Mouse (Mus musculus): ENCODE data around the gene Ddx52. TPM values are rescaled to one million over a fixed set of nuclear protein-coding genes. Genes with fewer than 3 reads are reported as not detected.

Ddx52 gene
- polyA plus RNA-seq, 2 experiments from 2014 or later, result 88.7 to 90.2 TPM

Other genes starting within 250 kb of the Ddx52 start
- not detected for gene Wfdc17, start 238.1 kb upstream of the Ddx52 start, polyA plus RNA-seq (2017; shearing (Covaris generic))
- gene Wfdc18, start 233.0 kb upstream of the Ddx52 start, polyA plus RNA-seq (2017; shearing (Covaris generic)), result not detected
- not detected for gene Wfdc21, start 195.1 kb upstream of the Ddx52 start, polyA plus RNA-seq (2017; shearing (Covaris generic))
- gene Heatr6, start 188.4 kb upstream of the Ddx52 start, polyA plus RNA-seq (2017; shearing (Covaris generic)), result 10 to 100 TPM; 34.2 to 44.9 TPM
- not detected for gene Hnf1b, start 92.0 kb upstream of the Ddx52 start, polyA plus RNA-seq (2017; shearing (Covaris generic))
- 1 to 10 TPM; 9.4 to 9.7 TPM for gene Synrg, start 22.4 kb downstream of the Ddx52 start, polyA plus RNA-seq (2017; shearing (Covaris generic))
- gene Dusp14, start 127.2 kb downstream of the Ddx52 start, polyA plus RNA-seq (2017; shearing (Covaris generic)), result 1 to 10 TPM; 7.3 to 10.0 TPM
- 10 to 100 TPM; 10.5 to 13.8 TPM for gene Tada2a, start 187.5 kb downstream of the Ddx52 start, polyA plus RNA-seq (2017; shearing (Covaris generic))
- 1 to 10 TPM; 4.8 to 5.4 TPM for gene Acaca, start 187.6 kb downstream of the Ddx52 start, polyA plus RNA-seq (2017; shearing (Covaris generic))
- not detected for gene Gm11437, start 225.4 kb downstream of the Ddx52 start, polyA plus RNA-seq (2017; shearing (Covaris generic))

All from CD4-positive, CD25-positive, alpha-beta regulatory T cell, adult 4 months (primary cell).